Mouse (Mus musculus) common myeloid progenitor, adult 5-6 weeks (primary cell): ENCODE measurements around the gene Olfr694. TPM values are rescaled to one million over a fixed set of nuclear protein-coding genes. Genes with fewer than 3 reads are reported as not detected.
"Not testable (repeated sequence)": the region's sequence is repeated elsewhere in the genome, so short reads cannot be mapped to it uniquely, and the experiment has no call there.

ENCODE experiments used
- ATAC-seq: replicated peaks from 2 replicates; pipeline ENCODE4 v1.8.0; 2016; ENCODE audit warnings: low read depth, mild to moderate bottlenecking, moderate TSS enrichment, inconsistent platforms; ENCODE audit not compliant: poor library complexity, severe bottlenecking
- total RNA-seq: library from RNA; stranded (forward); fragments of 200-1000, 187-1606 nt; gene quantifications from 2 replicates; pipeline ENCODE4 v1.2.3, GENCODE M21; 2017

Olfr694 gene
- total RNA-seq: not detected in 2 replicates

DNA sequence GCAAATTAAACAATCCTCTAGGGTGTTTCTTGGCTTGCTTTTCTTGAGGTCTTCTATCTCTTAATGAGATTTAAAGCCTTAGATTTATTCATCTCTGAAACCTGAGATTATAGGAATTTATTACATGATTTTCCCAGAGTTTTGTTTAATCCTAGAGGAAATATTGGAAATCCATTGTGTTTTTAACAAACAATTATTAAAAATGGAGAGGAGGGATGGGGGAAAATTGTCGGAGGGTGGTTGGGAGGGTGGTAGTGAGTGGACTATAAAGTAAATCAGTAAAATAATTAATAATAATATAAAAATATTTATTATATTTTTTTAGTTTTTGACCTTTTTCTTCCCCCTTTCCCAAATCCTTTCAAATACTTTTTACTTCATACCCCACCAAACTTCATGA lies at the start of gene Olfr694:
Gene Olfr694 (minus strand): TSS at position 101 of the 400 bp plus-strand sequence.
- ATAC-seq: no peak

DNA sequence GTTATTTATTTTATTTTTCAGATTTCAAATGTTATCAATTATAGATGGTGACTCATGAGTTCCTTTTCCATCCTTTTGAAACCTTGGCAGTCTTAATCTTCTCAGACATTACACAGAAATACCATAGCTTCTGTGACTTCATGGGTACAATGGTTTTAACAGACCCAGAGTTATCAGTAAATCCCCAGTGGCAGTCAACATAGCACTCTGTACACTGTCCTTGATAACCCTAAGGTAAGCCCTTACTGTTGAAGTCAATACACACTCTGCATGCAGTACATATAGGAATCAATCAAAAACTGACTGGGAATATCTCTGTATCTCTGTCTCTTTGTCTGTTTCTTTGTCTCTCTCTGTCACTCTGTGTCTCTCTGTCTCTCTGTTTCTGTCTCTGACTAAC lies 45.4 kb upstream of the Olfr694 start:
- ATAC-seq: no peak

DNA sequence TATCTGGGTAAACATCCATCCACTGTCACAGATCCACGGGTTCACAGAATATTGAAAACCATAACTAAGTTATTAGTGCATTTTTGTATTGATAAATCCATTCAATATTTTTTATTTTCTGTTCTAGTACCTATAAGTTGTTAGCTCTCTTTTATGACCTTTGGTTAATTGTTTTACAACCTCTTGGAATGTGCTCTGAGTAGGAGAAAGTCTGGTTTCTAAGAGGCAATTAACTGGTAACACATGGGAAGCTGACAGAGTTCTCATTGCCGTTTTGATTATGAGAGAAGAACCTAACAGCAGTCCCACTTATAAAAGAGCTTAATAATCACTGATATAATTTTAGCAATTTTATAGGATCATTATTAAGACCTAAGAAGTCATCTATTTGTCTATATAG lies 42.1 kb upstream of the Olfr694 start:
- no peak for ATAC-seq

DNA sequence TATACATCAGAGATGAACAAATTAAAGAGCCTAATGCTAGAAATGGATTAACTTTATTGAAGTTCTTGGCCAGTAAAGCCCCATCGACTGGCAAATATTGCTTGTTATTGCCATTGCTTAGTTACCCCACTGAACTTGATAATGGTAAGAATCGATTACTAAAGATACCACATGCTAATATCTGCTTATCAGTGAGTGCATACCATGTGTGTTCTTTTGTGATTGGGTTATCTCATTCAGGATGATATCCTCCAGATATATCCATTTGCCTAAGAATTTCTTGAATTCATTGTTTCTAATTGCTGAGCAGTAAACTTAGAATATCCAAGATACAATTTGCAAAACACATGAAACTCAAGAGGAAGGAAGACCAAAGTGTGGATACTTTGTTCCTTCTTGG lies 34.0 kb upstream of the Olfr694 start:
- ATAC-seq: not testable (repeated sequence)

DNA sequence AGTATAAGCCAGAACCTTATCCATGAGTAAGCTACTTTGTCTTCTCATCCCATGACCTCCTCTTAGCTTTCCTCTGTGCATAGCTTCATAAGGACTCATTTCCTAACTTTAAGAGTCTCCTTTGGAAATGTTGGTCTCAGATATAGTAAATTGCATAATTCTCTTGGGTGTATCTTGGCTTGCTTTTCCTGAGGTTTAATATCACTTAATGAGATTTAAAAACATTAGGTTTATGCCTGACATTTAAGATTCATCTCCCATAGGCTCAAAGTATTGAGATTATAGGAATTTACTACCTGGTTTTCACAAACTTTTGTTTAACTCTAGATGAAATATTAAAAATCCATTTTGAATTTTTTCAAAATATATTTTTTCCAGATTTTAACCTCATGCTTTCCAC lies 24.7 kb upstream of the Olfr694 start, which contains the start of gene Olfr695:
Gene Olfr695 (minus strand): TSS at position 101 of the 400 bp plus-strand sequence.
- ATAC-seq: no peak

DNA sequence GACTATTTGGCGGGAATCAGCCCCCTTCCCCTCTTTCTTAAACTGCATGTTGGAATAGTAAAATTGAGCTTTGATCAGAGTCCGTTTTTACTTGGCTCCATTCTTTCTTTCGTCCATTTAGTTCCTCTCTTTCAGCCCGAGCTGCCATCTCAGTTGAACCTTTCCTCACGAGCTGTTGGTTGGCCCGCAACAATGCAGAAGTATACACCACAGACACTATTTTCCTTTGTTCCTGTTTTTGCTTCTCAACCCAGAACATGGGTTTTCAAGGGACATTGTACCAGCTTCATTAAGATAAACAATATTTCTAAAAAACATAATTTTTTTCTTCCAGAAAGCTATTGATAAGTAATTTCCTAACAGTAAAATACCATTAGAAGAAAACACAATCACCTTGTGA lies 19.8 kb upstream of the Olfr694 start:
- peak; percentile 92 for ATAC-seq

DNA sequence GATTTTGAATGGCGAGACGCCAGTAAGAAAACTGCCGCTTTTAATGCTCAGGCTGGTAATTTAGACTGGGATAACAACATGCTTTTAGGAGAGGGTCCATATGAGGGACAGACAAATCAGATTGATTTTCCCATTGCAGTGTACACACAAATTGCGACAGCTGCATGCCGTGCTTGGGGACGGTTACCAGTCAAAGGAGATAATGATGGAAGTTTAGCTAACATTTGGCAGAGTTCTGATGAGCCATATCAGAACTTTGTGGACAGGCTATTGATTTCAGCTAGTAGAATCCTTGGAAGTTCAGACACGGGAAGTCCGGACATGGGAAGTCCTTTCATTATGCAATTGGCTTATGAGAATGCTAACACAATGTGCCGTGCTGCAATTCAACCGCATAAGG lies 16.1 kb upstream of the Olfr694 start:
- not testable (repeated sequence) for ATAC-seq

DNA sequence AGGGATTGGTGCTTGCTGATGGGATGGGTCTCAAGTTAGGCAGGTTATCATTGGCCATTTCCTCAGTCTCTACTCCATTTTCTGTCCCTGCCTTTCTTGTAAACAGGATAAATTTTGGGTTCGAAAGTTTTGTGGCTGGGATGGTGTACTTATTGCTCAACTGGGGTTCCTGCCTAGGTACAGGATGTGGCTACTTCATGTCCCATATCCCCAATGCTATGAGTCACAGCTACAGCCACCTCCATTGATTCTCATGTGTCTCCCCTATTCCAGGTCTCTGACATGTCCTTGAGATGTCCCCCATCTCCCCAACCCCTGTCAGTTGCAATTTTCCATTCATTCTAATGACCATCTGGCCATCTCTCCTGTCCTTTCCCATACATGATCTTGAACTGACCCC lies 5.3 kb upstream of the Olfr694 start:
- ATAC-seq: 0 out of 2 replicates have a peak, but pooled peaks have one; percentile 50

DNA sequence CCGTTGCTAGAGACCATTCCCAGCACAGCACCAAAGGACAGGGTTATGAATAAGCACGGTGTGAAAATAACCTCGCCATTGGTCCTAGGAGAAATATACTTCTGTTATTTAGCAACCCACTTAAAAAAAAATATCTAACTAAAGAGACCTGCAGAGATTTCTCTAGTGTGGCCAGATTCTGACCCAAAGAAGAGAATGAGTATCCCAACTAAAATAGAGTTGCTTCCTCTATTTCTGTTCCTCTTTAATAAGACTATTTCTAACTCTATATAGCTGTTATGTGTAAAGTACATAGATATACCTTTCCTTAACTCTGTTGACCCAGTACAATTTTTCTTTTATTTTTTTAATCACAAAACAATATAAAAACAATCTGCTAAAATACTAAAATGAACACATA lies 1.4 kb upstream of the Olfr694 start:
- peak; percentile 58; the same call in 1 of the 2 replicates for ATAC-seq

DNA sequence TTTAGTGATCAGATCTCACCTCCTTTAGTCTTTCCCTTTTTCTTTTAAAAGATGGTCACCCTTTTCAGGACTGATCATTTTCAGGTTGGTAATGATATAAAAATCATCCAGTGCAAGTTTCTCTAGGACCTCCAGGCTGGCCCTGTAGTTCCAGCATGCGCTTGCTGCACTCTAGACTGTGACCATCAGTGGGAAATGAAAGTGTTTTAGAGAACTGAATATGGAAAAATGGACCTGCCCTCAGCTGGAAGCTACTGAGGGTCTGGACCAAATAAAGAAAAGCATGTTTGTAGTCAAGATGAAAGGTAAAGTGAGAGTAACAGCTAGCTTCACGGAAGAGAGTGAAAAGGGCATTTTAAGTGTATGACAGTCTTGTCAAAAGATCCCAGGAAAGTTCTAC lies 6.2 kb downstream of the Olfr694 start:
- no peak for ATAC-seq

DNA sequence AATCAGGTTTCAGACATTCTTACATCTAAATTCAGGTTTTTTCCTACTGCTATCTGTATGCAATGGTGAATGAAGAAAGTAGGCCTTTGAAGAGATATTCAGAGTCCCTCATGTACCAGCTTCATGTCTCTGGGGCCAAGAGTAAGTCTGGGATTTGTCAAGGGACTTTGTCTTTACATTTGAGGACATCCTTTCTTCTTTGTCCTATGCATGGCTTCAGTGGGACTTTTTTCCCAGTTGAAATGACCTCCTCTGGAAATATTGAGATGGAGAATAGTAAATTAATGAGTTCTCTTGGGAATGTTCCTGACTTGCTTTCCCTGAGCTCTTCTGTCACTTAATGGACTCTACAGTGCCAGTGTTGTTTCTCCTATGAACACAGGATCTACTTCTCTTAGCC lies 11.1 kb downstream of the Olfr694 start, which contains the start of gene Olfr693:
Gene Olfr693 (minus strand): TSS at position 101 of the 400 bp plus-strand sequence.
- ATAC-seq: no peak

DNA sequence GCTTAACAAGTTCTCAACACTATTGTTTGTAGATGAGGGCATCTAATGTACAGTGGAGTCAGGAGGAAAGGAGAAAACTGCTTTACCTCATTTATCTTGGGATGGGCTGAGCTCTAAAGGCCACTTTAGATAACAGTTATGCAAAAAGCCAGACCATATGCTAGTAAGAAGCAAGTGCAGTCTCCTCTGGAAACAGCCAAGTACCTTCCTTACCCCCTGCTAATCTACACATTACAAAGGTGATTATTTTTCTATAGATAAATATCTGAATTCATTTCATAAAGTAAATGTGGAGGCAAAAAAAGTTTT lies 39.3 kb downstream of the Olfr694 start:
- no peak for ATAC-seq

DNA sequence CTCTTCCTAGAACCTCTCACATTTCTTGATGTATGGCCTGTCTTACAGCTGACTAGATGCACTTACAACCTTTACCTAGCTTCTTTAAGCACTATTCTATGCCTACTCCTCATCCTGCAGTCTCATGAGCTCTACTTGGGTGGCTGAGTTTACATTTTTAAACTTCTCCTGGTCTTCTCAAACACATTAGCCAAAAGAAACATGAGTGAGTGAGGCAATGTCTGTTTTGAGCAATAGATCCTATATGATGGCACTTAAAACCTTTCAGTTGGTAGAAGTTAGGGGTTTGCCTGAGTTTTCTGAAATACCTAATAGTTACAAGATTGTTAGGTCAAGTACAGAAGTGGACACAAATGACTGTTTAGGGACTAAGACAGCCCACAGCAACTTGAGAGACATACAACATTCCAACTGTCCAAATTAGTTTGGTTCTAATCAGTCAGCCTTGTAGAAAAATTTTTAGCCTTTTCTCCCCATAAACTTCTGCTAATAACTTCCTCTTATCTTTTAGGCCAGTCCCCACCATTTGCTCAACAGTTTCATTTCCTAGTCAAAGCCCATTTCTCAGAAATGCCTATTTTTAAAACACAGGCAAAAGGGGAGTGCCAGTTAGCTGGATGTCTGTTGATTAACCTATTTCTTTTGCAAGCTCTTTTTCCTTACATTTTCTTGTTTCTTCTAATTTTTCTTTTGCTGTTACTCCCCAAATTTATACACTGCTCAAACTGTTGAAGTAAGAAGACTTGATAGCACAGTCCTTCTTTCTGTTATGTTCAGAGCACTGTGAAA lies 39.9 kb downstream of the Olfr694 start:
- peak; percentile 89 for ATAC-seq

DNA sequence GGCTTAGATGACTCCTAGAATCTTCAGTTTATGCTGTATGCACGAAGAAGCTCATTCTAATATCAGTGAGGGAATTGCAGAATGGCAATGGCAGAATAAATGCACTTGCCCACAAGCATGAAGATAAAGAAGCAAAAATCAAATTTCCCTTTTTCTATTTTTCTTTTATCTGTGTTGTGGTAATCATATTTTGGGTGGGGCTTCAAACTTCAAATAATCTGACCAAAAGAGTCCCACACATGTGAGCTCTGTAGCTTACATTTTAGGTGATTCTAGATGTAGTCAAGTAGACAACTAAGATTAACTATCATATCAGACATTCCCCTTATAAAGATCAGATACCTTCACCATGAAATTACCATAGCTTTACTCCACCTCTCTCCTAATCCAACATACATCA lies 41.8 kb downstream of the Olfr694 start:
- ATAC-seq: no peak

DNA sequence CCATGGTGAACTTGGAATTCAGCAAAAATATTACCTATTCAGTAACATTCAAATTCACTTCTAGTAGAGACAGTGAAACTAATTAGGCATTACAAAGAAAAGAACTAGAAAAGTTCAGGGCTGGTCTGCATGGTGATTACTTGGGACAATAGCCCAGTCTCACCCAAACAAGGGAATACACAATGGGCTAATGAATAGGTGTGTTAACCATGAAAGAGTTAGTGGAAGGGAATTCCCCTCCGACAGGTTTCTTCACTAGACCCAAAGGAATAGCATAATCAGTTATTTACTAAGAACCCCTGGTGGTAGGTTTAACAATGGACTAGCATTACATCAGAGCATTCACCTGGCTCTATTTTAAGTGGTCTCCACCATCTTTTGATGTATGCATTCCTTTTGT lies 46.4 kb downstream of the Olfr694 start:
- no peak for ATAC-seq

DNA sequence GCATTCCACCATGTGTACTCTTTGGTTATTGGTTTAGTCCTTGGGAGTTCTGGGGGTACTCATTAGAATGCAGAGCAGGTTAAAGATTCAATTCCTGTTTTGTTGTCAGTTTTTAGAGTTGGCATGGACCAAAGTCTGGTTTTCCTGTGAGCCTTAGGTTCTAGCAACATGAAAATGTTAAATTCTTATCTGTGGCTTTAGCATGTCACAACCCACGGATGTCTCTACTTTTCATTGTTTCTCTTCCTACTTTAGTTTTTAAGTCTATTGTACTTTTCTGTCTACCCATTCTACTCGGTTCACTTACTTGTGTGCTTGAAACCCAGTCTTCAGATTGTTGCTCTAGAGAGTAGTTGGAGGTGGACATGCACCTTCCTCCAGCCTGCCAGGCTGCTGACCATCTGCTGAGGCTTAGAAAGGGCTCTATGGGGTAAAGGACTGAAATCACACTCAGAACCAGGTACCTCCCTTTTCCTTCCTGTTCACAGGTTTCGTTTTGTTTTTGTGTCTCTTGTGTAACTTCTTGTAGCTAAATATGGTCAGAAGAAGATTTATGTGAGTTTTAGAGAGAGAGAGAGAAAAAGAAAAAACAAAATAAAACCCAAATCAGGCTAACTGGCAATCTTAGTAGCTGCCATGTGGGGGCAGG lies 47.3 kb downstream of the Olfr694 start:
- ATAC-seq: peak; percentile 79

DNA sequence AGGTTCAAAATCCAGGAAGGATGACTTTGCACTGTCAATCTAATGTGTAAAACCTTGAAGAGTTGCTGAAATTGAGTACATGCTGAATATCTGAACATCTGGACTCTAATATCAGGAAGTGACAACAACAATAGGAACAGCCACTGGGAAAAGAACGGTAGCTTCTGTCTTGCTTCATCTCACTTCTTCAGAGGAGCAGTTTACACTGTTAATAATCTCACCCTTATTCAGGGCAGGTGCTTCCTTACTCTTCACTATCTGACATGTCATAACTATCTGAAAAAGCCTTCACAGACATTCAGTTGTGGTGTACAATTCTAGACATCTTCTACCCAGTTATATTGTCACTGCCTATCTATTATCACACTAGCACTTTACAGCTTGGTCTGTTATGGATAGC lies 50.8 kb downstream of the Olfr694 start:
- ATAC-seq: peak; percentile 70

DNA sequence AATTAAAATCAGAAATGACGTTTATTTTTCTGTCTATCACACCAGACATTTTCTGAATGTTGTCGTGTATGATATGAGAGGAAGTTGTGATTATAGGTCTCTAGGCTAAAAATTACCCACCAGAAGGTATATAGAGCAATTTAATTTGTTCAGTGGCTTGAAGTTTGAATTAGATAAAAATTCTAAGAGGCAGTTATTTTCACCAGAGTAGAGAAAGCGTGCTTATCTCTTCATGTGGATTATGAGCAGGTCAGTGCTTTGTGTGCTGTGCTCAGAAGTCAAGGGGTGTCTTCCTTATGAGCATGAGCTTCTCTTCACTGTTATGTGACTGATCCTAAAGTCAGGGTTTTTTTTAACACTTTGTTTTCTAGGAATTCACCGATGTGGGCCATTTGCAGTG lies 56.1 kb downstream of the Olfr694 start:
- ATAC-seq: peak; percentile 54; the same call in 1 of the 2 replicates
